Mouse (Mus musculus): ENCODE measurements at regions not wholly inside any gene's neighbourhood (a gene's known extent, or its start where the extent isn't known, plus 50 kb on each side); places are given as distances from the start of the nearest gene placed in this dataset.

GRCm38 (mm10) chr6:51320019-51320418 lies 112.5 kb upstream of the Nfe2l3 start:
- no peak for ATAC-seq (ENCODE audit: extremely low read depth, insufficient number of reproducible peaks, low FRiP score, poor library complexity, severe bottlenecking)

DNA sequence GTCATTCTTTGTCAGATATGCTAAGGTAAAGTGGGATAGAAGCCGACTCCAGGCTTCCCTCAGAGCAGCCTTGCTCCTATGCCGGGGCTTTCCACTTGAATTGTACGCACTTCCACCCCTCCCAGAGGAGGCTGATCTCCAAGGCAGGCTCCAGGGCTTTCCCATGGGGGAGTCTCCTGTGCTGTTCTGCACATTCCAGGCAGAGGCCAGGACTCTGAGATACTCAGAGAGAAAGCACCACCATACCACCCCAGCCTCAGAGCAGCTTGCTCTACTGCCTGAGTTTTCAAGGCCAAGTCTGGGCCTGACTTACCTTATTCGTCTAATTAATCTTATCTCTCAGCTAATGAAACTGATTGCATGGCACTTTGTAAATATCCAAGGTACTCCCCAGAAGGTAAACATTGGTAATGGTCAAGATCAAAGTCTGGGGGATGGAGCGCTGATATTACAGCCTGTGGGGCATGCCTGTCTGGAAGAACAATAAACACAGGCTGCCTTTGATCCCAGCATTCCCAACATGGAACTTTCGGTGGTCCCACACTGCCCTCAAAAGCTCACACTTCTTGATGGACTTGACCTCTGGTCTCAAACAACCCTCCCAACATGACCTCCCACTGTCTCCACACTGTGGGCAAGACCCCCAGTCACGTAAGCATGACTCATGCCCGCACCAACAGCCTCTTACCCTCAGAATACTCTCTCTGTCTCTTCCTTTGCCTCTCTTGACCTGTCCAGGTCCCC lies 111.6 kb upstream of the Nfe2l3 start:
- ATAC-seq (ENCODE audit: extremely low read depth, insufficient number of reproducible peaks, low FRiP score, poor library complexity, severe bottlenecking), result no peak

- no peak for ATAC-seq (ENCODE audit: extremely low read depth, insufficient number of reproducible peaks, low FRiP score, poor library complexity, severe bottlenecking)
These were observed 106.2 kb upstream of the Nfe2l3 start for GRCm38 (mm10) chr6:51326103-51326829.

GRCm38 (mm10) chr6:51329070-51329995 lies 103.1 kb upstream of the Nfe2l3 start:
- ATAC-seq (ENCODE audit: extremely low read depth, insufficient number of reproducible peaks, low FRiP score, poor library complexity, severe bottlenecking), result no peak

DNA sequence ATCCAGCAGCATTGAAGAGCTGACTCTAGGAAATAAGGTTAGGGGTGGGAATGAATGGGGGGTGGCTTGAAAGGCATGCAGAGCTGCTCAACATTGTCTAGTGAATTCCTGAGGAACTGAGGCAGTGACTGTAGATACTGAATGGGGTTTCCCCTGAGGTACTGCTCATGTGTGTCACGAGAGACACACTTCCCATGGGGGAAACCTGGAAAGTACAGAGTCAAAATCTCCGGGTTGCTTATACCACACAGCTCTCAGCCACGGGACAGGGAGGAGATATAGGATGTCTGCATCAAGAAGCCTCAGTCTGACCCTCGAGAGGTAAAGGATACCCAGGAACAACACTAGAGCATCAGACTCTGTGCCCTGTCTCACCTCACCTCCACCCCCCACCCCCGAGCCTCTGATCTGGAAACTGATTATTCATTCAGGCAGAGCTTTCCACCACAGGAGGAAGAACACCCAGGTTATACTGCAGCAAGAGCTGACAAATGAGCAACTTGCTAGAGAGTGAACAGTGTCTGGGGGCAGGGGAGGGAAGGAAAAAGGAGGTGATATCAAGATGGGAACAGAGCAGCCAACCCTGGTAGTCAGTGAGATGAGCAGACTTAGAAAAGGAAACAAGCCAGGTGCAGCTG lies 102.3 kb upstream of the Nfe2l3 start:
- no peak for ATAC-seq (ENCODE audit: extremely low read depth, insufficient number of reproducible peaks, low FRiP score, poor library complexity, severe bottlenecking)

GRCm38 (mm10) chr6:51332841-51333240 lies 99.6 kb upstream of the Nfe2l3 start:
- no peak for ATAC-seq (ENCODE audit: extremely low read depth, insufficient number of reproducible peaks, low FRiP score, poor library complexity, severe bottlenecking)

DNA sequence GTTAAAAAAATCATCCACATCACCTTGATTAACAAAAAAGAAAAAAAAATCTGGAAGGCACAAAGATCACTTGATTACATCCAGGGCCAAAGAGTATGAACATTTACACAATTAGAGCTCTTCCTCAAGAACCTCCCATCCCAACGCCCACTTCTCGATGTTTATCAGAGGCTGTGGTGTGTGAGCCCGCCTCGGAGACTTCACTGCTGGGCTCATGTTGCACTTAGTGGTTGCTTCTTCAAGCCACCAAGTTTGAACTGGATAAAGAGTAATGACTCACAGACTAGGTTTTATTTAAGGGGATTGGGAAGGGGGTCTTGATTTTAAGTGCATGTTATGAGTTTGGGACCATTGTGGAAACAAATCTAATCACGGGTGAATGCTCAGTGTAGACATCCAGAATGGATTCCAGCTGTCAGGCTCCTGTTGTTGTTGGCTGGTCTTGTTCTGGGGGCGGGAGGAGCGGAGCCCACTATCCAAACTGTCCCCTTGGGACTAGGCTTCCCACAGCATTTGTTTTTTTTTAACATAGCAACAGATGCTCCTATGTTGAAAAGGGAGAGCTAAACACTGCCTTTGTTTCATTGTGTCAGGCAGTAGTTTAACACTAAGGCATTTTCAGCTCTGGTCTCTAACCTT lies 98.6 kb upstream of the Nfe2l3 start:
- no peak for ATAC-seq (ENCODE audit: extremely low read depth, insufficient number of reproducible peaks, low FRiP score, poor library complexity, severe bottlenecking)

DNA sequence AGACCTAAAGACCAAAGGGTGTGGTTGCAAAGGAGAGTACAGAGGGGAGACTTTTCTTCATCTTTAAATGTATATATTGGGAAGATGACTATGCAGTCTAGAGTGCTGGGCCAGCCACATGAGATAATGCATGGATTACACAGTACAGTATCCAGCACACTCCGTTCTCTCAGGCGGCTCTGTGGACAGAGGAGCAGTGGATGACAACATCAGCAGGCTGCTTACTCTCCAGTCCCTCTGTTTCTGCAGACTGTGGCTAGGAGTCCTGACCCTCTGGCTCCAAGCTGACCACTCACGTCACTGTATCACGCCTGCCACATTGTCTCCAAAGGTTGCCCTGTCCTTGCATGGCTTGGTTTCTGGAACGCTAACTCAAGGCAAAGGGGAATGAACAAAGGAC lies 97.2 kb upstream of the Nfe2l3 start:
- ATAC-seq (ENCODE audit: extremely low read depth, insufficient number of reproducible peaks, low FRiP score, poor library complexity, severe bottlenecking), result no peak

DNA sequence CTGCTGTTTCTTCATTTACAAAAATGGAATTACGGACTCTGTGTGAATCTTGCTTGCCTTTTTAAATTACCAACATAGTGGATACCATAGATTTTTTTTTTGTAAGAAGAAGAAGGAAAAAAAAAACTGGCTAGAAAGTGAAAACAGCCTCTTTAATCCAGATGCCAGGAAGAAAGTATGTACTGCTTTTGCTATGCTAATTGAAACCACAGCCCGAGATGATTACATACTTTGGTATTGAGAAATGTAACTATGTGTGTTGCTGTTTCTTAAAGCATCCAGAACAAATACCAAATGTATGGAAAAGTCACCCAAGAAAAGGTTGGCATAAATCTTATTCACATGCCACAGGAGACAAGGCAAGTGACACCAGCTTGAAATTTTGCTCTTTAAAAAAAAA lies 93.2 kb upstream of the Nfe2l3 start:
- no peak for ATAC-seq (ENCODE audit: extremely low read depth, insufficient number of reproducible peaks, low FRiP score, poor library complexity, severe bottlenecking)

DNA sequence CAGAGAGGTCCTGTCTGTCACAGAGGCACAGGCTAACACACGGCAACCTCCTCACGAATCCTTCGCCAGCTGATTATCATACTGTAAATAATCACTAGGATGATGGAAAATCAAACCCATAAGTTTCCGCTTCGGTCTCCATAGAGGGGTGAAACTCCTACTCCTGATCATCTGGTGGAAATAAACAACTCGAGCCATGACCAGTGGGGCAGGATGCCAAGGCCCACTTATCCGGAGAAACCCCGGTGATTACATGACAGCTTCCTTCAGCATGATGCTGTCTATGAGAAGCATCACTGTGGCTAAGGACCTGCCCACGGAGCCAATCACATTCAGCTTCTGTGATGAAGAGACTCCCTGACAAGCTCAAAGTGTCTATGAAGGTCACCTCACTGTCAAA lies 84.7 kb upstream of the Nfe2l3 start:
- no peak for ATAC-seq (ENCODE audit: extremely low read depth, insufficient number of reproducible peaks, low FRiP score, poor library complexity, severe bottlenecking)

- no peak for ATAC-seq (ENCODE audit: extremely low read depth, insufficient number of reproducible peaks, low FRiP score, poor library complexity, severe bottlenecking)
These were observed 82.7 kb upstream of the Nfe2l3 start for GRCm38 (mm10) chr6:51349771-51350170.

GRCm38 (mm10) chr6:51355041-51355440 lies 77.4 kb upstream of the Nfe2l3 start:
- no peak for ATAC-seq (ENCODE audit: extremely low read depth, insufficient number of reproducible peaks, low FRiP score, poor library complexity, severe bottlenecking)

DNA sequence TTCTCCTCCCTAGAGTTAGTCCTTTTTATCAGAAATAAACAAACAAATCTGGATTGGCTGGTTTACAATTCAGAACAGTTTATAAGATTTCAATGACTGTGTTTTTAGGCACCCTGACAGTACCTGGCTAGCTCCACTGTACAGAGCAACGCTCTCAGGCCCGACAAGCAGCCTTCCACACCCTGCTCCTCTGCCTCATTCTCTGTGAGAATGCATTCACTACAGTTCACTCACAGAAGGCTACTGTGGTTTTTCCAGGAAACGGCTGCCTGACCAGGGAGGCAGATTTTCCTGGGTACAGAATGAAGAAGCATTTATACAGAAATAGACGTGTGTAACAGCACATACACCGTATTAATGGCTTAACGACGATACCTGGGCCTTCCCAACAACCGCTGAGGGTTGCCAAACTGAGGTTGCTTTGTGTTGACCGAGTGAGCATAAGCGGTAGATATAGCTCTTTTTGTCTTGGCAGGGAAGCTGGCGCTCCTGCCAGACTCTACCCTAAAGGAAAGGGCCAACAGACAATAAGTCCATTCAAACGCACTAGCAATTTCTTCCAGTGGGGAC lies 70.8 kb upstream of the Nfe2l3 start:
- no peak for ATAC-seq (ENCODE audit: extremely low read depth, insufficient number of reproducible peaks, low FRiP score, poor library complexity, severe bottlenecking)

DNA sequence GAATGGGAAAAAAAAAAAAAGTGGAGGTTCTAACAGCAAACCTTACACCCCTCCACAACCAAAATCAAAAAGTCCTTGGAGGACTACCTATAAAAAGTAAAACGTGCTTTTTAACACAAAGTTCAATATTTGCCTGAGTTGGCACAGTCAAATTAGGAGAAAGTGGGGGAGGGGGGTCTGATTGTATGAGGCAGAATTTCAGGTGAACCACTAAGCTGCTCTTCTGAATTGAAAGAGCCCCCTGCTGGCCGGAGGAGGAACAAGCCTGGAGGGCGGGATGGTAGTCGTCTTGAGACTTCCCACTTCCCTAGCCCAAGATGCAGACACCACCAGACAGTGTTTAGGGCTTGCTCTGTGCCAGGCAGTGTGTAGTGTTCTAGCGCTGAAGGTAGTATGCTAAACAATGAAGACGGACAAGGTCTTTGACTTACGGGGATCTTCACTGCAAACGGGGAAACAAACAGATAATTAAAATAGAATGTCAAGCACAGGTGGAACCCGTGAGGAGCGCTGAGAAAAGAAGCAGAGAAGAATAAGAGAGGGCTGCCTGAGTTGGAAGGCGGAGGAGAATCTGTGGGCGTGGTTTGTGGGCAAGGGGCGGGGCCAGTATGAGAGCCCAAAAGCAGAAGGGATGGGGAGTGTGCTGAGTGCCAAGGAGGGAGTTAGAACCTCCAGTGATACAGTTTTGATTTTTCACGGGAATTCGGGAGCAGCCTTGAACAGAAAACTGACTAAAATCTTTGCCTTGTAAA lies 69.8 kb upstream of the Nfe2l3 start:
- peak; percentile 63; the same call in 1 of the 2 replicates for ATAC-seq (ENCODE audit: extremely low read depth, insufficient number of reproducible peaks, low FRiP score, poor library complexity, severe bottlenecking)

GRCm38 (mm10) chr6:51364776-51365175 lies 67.7 kb upstream of the Nfe2l3 start:
- no peak for ATAC-seq (ENCODE audit: extremely low read depth, insufficient number of reproducible peaks, low FRiP score, poor library complexity, severe bottlenecking)

- ATAC-seq (ENCODE audit: extremely low read depth, insufficient number of reproducible peaks, low FRiP score, poor library complexity, severe bottlenecking), result no peak
These were observed 62.7 kb upstream of the Nfe2l3 start for GRCm38 (mm10) chr6:51369771-51370170.

GRCm38 (mm10) chr6:51372357-51372756 lies 60.1 kb upstream of the Nfe2l3 start:
- no peak for ATAC-seq (ENCODE audit: extremely low read depth, insufficient number of reproducible peaks, low FRiP score, poor library complexity, severe bottlenecking)

DNA sequence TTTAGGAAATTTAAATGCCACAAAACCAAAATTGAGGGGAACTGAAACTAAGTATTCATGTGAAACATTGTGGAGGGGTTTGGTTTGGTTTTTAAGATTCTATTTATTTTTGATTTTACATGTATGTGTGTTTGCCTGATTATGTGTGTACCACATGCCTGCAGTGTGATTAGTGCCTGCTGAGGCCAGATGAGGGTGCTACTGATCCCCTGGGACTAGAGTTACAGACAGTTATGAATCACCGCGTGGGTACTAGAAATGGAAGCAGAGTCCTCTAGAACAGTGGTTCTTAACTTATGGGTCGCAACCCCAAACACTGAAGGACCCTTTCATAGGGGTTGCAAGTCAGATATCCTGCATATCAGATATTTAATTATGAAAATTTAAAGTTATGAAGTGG lies 54.0 kb upstream of the Nfe2l3 start:
- ATAC-seq (ENCODE audit: extremely low read depth, insufficient number of reproducible peaks, low FRiP score, poor library complexity, severe bottlenecking), result no peak

Data from neutrophil, adult 5-6 weeks (primary cell).